Mouse (Mus musculus) lung, postnatal 10 days (tissue): ENCODE data around the gene Fadd.

ENCODE experiments used
- DNase-seq: peaks from one replicate; pipeline ENCODE4 v3.0.0; 2021

Fadd gene

DNA sequence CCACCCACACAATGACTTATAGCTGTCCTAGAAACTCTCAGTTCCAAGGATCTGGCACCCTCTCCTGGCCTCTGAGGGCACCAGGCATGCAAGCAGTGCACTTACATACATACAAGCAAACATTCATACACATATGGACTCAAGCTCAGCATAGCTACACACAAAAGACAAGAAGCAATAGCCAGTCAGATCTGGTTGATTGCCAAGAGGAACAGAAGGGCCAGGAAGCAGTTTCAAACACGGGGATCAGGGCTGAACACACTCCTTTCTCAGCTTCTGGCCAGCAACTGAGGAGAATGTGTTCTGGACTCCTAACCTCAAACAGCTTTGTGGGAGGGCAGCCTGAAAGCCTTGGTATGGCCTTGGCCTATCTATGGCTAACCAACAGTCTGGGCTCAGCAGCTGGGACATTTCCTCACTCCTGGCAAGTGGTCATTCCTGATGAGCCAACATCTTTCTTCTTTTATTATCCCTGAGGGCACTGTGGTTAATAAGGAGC is 54.5 kb downstream of the Fadd start:
- peak; percentile 18 for DNase-seq
